Mouse (Mus musculus) spleen, adult 18-20 months (tissue): Measurements from ENCODE around the gene Vkorc1l1.

Source experiments
- DNase-seq, 2 experiments: peaks; one replicate each; pipeline ENCODE4 v3.0.0; 2022; ENCODE audit warnings: mixed read lengths in 2 of 2

Vkorc1l1 gene

DNA sequence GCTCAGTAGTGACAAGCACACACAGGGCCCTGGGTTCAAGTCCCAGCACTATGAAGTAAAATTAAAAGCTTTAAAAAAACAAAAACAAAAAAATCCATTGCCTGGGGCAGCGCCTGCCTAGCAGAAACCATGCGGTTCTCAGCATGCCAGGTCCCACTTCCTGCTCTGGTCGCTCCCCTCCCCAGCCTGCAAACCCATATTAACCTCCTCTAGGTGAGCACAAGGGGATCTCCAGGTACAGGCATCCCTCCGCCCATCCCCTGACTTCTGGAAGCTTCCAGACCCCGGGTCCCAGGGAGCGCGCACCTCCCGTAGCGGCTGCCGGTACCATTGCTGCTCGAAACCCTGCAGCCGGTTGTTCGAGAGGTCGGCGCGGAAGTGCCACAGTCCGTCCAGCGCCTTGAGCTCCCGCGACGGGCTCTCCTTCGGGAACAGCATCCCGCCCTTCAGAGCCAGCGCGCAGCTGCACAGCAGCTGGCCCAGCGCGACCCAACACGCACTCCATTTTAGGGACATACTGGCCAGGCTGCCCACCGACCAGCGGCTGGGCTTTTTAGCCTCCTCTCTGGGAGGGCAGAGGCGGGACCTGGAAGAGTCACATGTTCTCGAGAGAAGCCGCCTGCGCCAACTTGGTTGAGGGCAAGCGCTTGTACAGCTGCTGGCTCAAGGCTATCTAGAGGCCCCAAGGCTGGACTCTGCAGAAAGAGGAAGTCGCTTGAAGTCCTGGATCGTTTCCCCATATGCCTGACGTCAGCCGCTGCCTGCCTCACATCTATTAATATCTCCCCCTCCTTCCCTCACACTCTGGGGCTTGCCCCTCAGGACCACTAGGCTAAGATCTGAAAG, 60.8 kb downstream of the Vkorc1l1 start, which contains the start of gene Gusb:
Gene Gusb, minus strand, starts transcription at position 749 of the 846 bp plus-strand sequence.
- peak; percentile 66 to 76 for DNase-seq

DNA sequence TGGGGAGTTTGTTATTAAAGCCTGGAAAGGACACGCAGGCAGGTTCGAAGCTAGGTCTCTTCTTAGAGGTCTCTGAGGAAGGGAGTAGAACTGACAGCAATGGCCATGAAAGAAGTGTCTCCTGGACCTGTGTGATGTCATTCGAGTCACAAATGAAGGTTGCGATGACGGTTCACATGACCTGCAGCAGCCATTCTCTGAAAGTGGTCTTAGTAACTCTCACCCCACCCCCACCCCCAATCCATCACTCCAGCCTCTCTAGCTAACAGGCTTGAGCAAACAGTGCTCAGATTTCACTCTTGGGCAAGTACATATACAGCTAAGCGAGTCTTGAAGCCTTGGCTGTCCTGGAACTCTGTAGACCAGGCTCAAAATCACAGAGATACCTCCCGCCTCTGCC, 61.5 kb downstream of the Vkorc1l1 start:
- DNase-seq = no peak

DNA sequence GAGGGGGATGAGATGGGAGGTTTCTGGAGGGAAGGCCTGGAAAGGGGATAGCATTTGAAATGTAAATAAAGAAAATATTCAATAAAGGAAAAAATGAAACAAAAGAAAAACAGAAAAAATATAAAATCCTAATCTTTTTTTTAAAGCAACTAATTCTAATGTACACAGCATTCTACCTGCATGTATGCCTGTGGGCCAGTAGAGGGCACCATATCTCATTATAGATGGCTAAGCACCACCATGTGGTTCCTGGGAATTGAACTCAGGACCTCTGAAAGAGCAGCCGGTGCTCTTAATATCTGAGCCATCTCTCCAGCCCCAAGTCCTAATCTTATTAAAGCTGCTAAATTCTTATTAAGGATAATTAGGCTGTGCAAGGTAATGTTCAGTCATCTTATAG, 65.6 kb downstream of the Vkorc1l1 start:
- no peak for DNase-seq

DNA sequence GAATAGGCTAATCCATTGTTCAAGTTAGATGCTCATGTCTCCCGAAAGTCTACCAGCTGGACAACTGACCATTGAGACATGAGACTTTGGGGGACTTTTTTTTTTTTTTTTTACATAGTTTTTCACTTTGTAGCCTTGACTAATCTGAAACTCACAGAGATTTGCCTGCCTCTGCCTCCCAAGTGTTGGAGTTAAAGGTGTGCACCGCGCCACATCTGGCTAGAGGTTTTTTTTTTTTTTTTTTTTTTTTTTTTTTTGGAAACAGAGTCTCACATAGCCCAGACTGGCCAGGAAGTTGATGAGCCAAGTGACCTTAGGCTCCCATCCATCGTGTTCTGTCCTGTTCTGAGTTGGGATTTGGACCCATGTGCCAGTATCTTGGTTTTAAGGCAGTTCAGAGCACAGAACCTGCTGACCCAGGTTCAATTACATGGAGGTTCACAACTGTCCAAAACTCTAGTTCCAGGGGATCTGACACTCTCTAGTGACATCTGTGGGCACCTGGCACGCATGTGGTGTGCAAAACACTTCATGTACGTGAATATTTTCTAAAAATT, 66.3 kb downstream of the Vkorc1l1 start:
- no peak for DNase-seq

DNA sequence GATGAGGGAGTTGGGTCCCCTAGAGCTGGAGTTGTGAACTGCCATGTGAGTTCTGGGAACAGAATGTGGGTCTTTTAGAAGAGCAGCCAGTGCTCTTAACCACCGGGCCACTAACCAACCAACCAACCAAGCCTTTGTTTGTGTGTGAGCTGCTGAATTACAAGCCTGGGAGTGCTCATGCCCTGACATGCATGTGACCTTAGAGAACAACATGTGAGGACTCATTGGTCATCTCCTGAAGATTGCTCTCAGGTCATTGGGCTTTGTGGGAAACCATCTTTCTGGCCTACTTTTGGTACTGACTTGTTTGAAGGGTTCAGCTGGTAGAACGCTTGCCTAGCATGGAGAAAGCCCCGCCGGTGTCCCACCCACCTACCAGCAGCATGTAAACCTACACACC, 68.0 kb downstream of the Vkorc1l1 start:
- no peak for DNase-seq

DNA sequence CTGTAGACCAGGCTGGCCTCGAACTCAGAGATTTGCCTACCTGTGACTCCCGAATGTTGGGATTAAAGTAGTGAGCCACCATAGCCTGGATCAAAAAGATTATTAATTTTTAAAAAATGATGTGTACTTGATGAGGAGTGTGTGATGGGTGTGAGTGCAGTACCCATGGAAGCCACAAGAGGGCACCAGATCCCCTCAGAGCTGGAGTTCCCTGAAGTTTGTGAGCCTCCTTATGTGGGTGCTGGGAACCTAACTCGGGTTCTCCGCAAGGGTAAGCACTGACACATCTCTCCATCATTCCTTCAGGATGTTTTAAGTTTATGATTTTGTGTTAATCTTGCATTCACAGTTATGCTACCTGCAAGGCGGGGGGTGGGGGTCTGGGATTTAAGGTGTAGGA, 69.2 kb downstream of the Vkorc1l1 start:
- DNase-seq = no peak

DNA sequence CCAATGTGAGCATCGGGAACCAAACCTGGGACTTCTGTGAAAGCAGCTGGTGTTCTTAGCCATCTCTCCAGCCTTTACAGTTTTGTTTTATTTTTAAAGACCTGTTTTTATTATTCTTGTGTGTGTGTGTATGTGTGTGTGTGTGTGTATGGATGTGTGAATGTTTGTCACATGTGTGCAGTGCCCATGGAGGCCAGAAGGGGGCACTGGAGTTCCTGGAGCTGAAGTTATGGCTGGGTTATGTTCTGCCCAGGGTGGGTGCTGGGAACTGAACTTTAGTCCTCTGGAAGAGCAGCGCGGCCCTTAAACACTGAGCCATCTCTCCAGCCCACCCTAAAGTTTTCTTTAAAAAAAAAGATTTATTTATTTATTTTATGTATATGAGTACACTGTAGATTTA, 73.3 kb downstream of the Vkorc1l1 start:
- no peak for DNase-seq

DNA sequence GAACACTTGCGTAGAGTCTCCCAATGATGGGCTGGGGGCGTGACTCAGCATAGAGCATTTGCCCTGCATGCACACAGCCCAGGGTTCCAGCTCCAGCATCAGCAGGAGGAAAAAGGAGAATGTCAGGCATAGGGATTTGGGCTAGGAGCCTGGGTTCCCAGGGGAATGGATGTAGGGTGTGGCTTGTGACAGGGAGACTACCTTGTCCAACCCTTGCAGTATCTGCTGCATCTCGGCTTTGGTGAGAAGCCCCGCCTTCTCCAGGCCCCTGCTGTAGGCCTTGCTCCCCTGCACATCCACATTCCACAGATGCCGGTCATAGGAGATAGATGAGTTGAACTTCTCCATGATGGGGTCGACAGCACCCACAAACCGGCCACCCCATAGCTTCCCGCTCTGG, 77.7 kb downstream of the Vkorc1l1 start:
- no peak for DNase-seq

DNA sequence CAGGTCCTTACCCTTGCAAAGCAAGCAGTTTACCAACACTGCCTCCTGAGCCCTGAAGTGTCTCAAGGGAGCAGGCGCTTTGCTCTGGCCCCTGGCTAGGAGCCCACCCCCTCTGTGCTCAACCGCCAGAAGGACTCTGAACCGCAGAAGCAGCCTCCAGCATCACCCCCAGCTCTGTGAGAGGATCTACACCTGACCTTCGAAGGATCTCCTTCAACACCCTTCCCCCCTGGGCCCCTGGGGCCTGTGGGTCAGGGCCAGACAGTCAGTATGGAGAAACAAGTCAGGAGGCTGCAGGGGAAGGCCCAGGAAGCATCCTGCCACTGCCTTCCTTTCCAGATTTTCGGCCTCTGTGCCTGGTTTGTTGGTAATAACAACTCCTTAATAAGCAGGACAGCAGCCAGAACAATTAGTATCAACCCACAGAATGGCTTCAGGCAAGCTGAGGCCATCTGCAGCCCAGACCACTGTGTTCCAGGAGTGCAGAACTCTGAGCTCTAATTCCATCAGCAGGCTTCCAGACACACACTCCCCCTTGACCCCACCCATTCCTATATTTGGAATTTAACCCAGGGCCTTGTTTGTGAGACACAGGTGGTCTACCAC, 79.7 kb downstream of the Vkorc1l1 start:
- DNase-seq = no peak

DNA sequence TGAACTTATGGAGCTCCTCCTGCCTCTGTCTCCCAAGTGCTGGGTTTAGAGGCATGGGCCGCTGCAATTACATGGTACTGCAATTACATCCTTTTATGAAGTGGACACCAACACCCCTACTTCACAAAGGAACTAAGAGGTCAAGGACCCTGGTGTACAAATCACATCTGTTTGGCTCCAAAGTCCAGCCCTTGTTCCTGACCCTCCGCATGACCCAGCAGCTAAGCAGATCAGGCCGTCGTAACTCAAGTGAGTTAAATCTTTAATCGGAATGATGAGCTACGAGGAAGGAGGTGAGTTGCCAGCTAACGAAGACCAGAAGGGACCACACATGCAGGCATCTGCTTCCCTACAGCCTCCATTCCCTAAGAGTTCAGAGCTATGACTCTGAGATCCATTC, 80.6 kb downstream of the Vkorc1l1 start:
- no peak for DNase-seq

DNA sequence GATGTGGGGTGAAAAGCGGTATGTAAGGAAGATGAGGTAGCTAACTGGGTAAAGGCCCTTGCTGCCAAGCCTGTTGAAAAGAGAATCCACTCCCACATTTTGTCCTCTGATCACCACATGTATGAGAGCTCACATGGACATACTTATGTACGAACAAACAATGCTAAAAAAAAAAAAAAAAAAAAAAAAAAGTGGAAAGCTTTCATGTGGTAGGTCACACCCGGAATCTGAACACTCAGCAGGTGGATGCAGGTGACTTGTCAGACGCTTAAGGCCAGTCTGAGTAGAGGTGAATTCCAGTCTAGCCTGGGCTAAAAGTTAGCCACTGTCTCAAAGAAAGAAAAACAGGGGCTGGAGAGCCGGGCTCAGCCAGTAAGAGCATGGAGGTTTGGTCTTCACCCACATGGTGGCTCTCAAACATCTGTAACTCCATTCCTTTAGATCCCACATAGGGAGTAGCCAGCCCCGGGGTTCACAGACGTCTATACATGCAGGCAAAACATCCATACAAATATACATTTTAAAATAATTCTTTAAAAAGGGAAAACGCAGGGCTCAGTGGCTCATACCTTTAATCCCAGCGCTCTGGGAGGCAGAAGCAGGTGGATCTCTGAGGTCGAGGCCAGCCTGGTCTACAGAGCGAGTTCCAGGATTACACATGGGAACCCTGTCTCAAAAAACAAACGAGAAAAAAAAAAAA, 81.4 kb downstream of the Vkorc1l1 start:
- no peak for DNase-seq

DNA sequence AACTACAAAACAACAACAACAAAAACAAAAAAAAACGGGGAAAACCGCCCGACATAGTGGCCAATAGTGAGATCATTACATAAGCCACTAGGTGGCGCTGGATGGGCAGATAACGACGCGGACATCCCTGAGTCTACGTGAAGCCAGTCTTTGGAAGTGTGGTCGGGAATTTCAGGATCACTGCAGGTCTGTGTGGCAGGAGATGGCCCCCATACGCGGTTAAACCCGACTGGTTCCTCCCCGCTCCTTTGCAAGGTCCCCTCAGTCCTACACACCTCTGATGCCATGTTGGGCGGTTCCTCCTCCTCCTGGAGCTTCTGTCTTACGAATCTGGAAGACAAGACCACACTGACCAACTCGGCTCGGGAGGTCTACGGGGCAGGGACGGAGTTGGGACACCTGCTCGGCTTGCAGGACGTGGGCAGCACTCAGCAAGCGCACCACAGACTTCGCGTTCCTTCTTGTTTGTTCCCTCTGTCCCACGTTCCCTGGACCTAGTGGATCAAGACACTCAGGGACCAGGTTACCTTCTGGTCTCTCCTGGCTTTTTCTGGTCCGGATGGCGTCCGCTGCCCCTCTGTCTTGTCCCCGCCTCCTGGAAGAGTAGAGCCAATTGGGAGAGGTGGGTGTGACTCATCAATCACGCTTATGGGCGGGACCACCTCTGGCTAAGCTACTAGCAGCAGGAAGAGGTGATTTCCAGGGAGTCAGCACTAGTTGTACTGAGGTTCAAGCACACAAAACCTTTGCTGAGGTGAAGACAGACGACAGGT, 82.2 kb downstream of the Vkorc1l1 start:
- DNase-seq = peak; percentile 69 to 70

DNA sequence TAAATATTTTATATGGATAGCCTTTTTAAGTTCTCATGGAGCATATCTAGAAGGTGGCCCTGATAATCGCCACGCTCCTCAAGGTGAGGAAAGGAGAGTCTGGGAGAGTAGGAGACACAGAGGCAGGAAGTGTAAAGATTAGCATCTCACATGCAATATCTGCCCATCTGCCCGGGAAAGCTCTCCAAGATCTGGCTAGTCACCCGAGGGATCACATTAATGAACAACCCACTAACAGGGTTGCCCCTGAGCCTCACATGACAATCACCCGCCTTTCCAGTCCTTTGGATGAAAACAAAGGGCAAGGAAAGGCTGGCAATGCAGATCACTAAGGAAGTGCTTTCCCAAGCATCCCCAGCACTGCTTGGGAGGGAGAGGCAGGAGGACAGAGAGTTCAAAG, 85.4 kb downstream of the Vkorc1l1 start:
- no peak for DNase-seq

DNA sequence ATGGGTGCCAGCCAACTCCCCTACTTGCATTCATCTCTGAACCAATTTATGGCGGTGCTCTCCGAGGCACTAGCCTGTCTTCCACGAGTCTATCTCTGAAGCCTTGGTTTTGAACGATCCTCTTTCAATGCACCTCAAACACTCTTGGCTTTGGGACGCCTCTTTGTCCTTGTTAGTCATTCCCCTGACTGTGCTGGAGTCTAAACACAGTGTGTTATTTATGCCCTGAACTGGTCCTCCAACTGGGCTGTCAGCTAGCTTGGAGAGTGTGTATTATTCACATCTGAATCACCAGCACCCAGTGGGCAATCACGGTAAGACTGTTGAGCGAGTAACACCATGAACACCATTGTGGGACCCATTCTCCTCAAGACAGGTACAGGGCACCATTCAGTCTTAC, 85.9 kb downstream of the Vkorc1l1 start:
- DNase-seq = no peak

DNA sequence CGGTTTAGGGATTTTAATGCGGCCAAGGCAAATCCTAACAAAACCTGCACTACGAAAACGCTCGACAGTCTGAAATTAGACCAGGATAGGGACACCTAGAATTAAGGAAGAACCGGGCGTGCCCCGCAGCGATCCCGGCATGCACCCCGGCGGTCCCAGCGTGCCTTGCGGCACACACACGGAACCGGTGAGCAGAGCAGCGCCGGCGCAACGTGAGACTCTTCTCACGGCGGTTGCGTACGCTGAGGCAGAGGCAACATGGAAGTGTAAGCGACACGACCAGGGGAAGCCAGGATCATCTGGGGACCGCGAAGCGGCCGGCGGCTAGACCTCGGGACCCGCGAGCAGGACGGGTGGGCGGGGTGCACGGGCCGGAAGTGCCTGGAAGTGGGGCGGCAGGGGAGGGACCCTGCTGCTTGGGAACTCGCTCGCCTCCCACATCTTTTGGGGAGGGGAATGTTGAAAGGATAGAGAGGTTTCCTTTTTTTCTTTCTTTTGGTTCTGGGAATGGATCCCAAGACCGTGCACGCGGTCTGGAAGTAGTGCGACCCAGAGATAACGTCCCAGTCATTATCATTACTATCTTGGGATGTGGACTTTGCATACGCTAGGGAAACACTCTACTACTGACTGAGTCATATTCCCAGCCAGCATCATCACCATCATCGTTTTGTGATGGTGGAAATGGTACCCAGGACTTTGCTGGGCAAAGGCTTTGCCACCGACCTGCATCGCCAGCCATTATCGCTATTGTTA, 87.5 kb downstream of the Vkorc1l1 start, which contains the start of the genes Asl and Crcp:
Gene Asl, minus strand, starts transcription at position 106 of the 756 bp plus-strand sequence.
Gene Crcp, plus strand, starts transcription at position 149 of the 756 bp plus-strand sequence.
- DNase-seq = peak; percentile 70 to 90

DNA sequence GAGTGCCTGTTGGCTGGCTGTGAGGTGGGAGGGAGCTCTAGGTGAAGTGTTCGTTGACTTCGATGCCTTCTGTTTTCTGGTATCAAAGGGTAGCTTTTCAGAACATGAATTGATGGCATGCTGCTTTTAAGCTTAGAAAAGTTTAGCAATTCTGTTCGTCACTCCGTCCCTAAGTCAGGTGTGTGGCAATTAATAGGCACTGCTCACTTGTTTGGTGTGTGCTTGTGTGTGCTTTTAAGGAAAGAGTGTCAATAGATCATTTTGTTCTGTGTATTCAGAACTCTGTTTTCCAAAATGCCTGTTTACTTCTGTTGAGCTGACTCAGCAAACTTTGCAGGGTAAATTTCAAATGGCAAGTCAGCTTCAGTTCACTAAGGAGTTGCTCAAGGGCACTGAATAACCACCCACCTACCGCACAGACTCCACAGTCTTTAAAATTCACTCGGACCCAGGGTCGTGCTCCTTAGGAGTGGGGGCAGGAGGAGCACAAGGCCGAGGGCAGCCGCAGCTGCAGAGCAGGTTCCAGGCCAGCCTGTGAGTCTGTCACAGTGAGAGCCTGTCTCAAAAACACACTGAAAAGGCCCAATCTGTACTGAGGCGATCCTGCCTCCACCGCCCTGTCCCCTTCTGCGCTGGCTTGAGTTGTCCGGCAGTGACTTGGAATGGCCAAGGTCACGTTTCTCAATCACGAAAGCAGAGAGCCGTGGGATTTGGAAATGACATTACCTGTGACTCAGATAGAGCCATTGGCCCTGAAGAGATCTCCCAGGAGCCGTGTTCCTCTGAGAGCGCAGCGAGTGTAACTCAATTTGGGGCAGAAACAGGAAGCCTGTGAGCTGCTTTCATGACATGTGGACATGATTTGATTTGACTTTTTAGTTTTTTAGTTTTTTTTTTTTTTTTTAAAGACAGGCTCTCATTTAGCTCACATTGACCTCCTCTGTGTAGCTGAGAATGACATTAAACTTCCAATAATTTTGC, 89.9 kb downstream of the Vkorc1l1 start:
- DNase-seq = no peak

DNA sequence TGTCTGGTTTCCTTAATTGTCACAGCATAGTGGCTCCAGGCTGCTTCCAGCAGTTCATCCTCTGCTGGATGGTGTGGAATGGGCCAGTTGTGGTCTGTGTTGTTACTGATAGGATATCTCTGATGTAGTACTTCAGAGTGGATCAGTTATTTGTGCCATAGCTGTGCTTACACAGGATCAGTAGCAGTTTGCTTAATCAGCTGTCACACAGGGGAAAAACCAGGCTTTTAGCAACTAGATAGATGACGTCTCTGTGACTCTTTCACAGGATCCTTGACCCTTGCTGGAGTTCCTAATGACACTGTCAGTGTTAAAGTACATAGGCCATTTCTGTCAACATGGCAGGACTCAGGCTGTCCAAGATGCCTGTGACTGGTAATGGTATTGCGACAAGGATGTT, 92.1 kb downstream of the Vkorc1l1 start:
- DNase-seq = no peak
